Comparison of ENCODE assay signal across 8 mouse cellular contexts in the genomic region with DNA sequence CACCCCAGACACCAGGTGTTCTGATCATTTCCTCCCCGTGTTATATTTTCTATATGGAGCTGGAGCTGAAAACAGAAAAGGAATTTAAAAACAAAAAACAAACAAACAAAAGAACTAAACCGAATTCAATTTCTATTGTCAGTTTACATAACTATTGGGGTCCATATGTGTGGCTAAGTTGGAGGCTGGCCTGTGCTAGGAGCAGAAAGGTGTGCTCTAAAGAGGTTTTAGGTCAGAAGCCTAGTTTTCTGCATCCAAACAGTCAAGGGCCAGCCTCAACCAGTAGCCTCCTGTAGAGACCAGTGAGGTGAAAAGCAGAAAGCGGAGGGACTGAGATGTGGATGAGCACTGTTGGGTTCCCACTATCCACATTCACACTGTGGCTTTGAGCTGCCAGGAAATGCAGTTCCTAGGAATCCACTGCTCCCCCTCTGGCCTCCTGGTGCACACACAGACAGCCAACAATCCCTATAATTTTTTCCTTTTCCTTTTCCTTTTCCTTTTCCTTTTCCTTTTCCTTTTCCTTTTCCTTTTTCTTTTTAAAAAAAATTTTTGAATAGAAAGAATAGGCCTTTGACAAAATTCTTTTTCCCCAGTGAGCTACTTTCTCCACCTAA. TPM values are rescaled to one million over a fixed set of nuclear protein-coding genes. Genes with fewer than 3 reads are reported as not detected.
A peak's percentile ranks its signal among the peaks of the same experiment; 100 is the strongest.
DNase-seq lines count a peak whose midpoint lies in the region; ATAC-seq and TF ChIP-seq lines count a peak whose summit lies in the region.

No protein-coding gene starts in this region.

- H3K4me2 ChIP-seq in forebrain, postnatal 0 days (ENCODE audit: low read depth) = peak overlapping the region; percentile 78
- H3K4me2 ChIP-seq in liver, postnatal 0 days (ENCODE audit: low read depth, low read length) = peak overlapping the region; percentile 82

- peak overlapping the region; percentile 71; the same call in 1 of the 2 replicates for H3K27ac ChIP-seq in liver, adult 2 months (replicated peaks; ENCODE audit: insufficient read depth, low read depth, low read length)
- no peak overlapping the region for H3K27ac ChIP-seq in bone marrow, adult 2 months (ENCODE audit: control insufficient read depth, insufficient read depth, low read depth, low read length, poor library complexity)
- H3K27ac ChIP-seq in forebrain, postnatal 0 days (ENCODE audit: low read depth, low read length) = 0 out of 2 replicates have a peak overlapping the region, but pooled peaks have one; percentile 50
- H3K27ac ChIP-seq in liver, postnatal 0 days (ENCODE audit: low read depth) = peak overlapping the region; percentile 68

- H3K4me1 ChIP-seq in liver, adult 2 months (ENCODE audit: control insufficient read depth, insufficient read depth, low read length) = peaks cover 3% of the 10 kb centered on the region
- H3K4me1 ChIP-seq in bone marrow, adult 2 months (ENCODE audit: control insufficient read depth, insufficient read depth, low read length) = no peaks in the 10 kb centered on the region; the same call in 1 of the 2 replicates
- H3K4me1 ChIP-seq in forebrain, postnatal 0 days (ENCODE audit: insufficient read depth) = peaks cover 4% of the 10 kb centered on the region; the same call in 1 of the 2 replicates
- 0 out of 2 replicates have a peak, but pooled peaks cover 4% of the 10 kb centered on the region for H3K4me1 ChIP-seq in liver, postnatal 0 days (ENCODE audit: insufficient read depth)

- H3K79me2 ChIP-seq in liver, adult 2 months (ENCODE audit: control insufficient read depth, insufficient read depth, low read length) = no peaks in the 10 kb centered on the region

- no peak for TF ChIP-seq EP300 in liver, postnatal 0 days (IDR thresholded peaks at IDR 0.05; ENCODE audit: low read depth)

- H3K36me3 ChIP-seq in liver, adult 2 months (ENCODE audit: control insufficient read depth, insufficient read depth, low read length) = no peaks in the 10 kb centered on the region; the same call in 1 of the 2 replicates
- no peaks in the 10 kb centered on the region for H3K36me3 ChIP-seq in forebrain, postnatal 0 days (ENCODE audit: insufficient read depth)
- no peaks in the 10 kb centered on the region for H3K36me3 ChIP-seq in liver, postnatal 0 days (replicated peaks; ENCODE audit: insufficient read depth, low read length)

- peak overlapping the region; percentile 65 for H3K4me3 ChIP-seq in liver, adult 2 months (ENCODE audit: insufficient read depth, low read depth, low read length)
- H3K4me3 ChIP-seq in bone marrow, adult 2 months (replicated peaks; ENCODE audit: control insufficient read depth, low read depth, low read length) = peak overlapping the region; percentile 36
- H3K4me3 ChIP-seq in forebrain, postnatal 0 days (ENCODE audit: low read depth, low read length) = peak overlapping the region; percentile 59
- peak overlapping the region; percentile 56 for H3K4me3 ChIP-seq in liver, postnatal 0 days (ENCODE audit: low read depth, low read length)

- peak; percentile 26 for DNase-seq in liver, adult 2 months (ENCODE audit: extremely low read depth, low read depth, low spot score)
- DNase-seq in liver = no peak
- DNase-seq in forebrain, postnatal 0 days = peak; percentile 18
- no peak for DNase-seq in liver, postnatal 0 days
- DNase-seq in thymus, postnatal 10 days (ENCODE audit: low spot score in 2 of 2) = no peak
- DNase-seq in cerebellum, postnatal 4 days (ENCODE audit: low spot score in 2 of 2) = no peak
- no peak for DNase-seq in B cell, adult 2 months

- peak; percentile 50; the same call in 1 of the 2 replicates for TF ChIP-seq CTCF in liver, adult 2 months (IDR thresholded peaks at IDR 0.05; ENCODE audit: low read depth, low read length)
- TF ChIP-seq CTCF in bone marrow, adult 2 months (IDR thresholded peaks at IDR 0.05; ENCODE audit: control insufficient read depth, insufficient read depth, low read length) = no peak
- peak; percentile 49 for TF ChIP-seq CTCF in forebrain, postnatal 0 days (IDR thresholded peaks at IDR 0.05; ENCODE audit: low read depth)
- TF ChIP-seq CTCF in liver, postnatal 0 days (IDR thresholded peaks at IDR 0.05; ENCODE audit: low read depth) = peak; percentile 27; the same call in 1 of the 2 replicates

- WGBS in liver, adult 2 months = 10% methylated on average over 3 of the region's 3 CpGs
- WGBS in bone marrow, adult 2 months = 25% methylated on average over 3 of the region's 3 CpGs
- WGBS in forebrain, postnatal 0 days = 12% methylated on average over 3 of the region's 3 CpGs
- WGBS in liver, postnatal 0 days (ENCODE audit: insufficient replicate concordance) = 27% methylated on average over 3 of the region's 3 CpGs

- no peaks in the 10 kb centered on the region for H3K9me3 ChIP-seq in forebrain, postnatal 0 days (ENCODE audit: low read length)
- no peaks in the 10 kb centered on the region for H3K9me3 ChIP-seq in liver, postnatal 0 days (ENCODE audit: low read length)

- peak; percentile 29; the same call in 1 of the 2 replicates for ATAC-seq in forebrain, postnatal 0 days
- ATAC-seq in liver, postnatal 0 days = no peak

- peak overlapping the region; percentile 61 for H3K9ac ChIP-seq in liver, adult 2 months (ENCODE audit: low read depth, low read length)
- H3K9ac ChIP-seq in forebrain, postnatal 0 days = peak overlapping the region; percentile 72
- peak overlapping the region; percentile 57 for H3K9ac ChIP-seq in liver, postnatal 0 days (replicated peaks)

- no peak for TF ChIP-seq POLR2A in liver, adult 2 months (IDR thresholded peaks at IDR 0.05; ENCODE audit: extremely low read depth, insufficient read depth, low read length)
- no peak for TF ChIP-seq POLR2A in bone marrow, adult 2 months (IDR thresholded peaks at IDR 0.05; ENCODE audit: borderline replicate concordance, control insufficient read depth, low read depth, low read length)

- no peaks in the 10 kb centered on the region for H3K27me3 ChIP-seq in liver, adult 2 months (ENCODE audit: control insufficient read depth, insufficient read depth, low read length)
- H3K27me3 ChIP-seq in forebrain, postnatal 0 days (ENCODE audit: insufficient read depth, low read length) = no peaks in the 10 kb centered on the region
- no peaks in the 10 kb centered on the region for H3K27me3 ChIP-seq in liver, postnatal 0 days (ENCODE audit: insufficient read depth, low read length)

RNA-seq across cellular contexts. Expression of a gene that starts 1.0 kb away (rescaled TPM):
- total RNA-seq in liver, adult 2 months (2014; rRNA removed) = 6.8 and 10.0 TPM in 2 replicates
- polyA plus RNA-seq in liver, adult 2 months (2012; rRNA removed) = 2.1 and 2.3 TPM in 2 replicates
- polyA plus RNA-seq in bone marrow, adult 2 months (2011; ENCODE audit: insufficient read depth, insufficient read length, low replicate concordance, missing spikeins) = 3.3 TPM in 2 replicates
- total RNA-seq in forebrain, postnatal 0 days (2014; rRNA removed) = 23.2 and 26.5 TPM in 2 replicates
- 6.8 and 10.5 TPM in 2 replicates for polyA plus RNA-seq in forebrain, postnatal 0 days (2015; fragmentation: Nextera tagmentation; extraction: Ambion mirVana)
- polyA plus RNA-seq in liver, postnatal 0 days (2015; fragmentation: Nextera tagmentation; extraction: Ambion mirVana) = 2.8 and 4.0 TPM in 2 replicates

RNA-seq across cellular contexts. Expression of a gene that starts 26.6 kb away (rescaled TPM):
- not detected in 2 replicates for total RNA-seq in liver, adult 2 months (2014; rRNA removed)
- not detected in 2 replicates for polyA plus RNA-seq in liver, adult 2 months (2012; rRNA removed)
- polyA plus RNA-seq in bone marrow, adult 2 months (2011; ENCODE audit: insufficient read depth, insufficient read length, low replicate concordance, missing spikeins) = 1.5 TPM in 1 of 2 replicates, not detected in the other
- not detected in 2 replicates for total RNA-seq in forebrain, postnatal 0 days (2014; rRNA removed)
- not detected in 2 replicates for polyA plus RNA-seq in forebrain, postnatal 0 days (2015; fragmentation: Nextera tagmentation; extraction: Ambion mirVana)
- not detected in 2 replicates for polyA plus RNA-seq in liver, postnatal 0 days (2015; fragmentation: Nextera tagmentation; extraction: Ambion mirVana)

RNA-seq across cellular contexts. Expression of a gene that starts 33.0 kb away (rescaled TPM):
- total RNA-seq in liver, adult 2 months (2014; rRNA removed) = 2.6 and 3.5 TPM in 2 replicates
- 0.13 and 0.55 TPM in 2 replicates for polyA plus RNA-seq in liver, adult 2 months (2012; rRNA removed)
- 4.1 and 6.2 TPM in 2 replicates for polyA plus RNA-seq in bone marrow, adult 2 months (2011; ENCODE audit: insufficient read depth, insufficient read length, low replicate concordance, missing spikeins)
- total RNA-seq in forebrain, postnatal 0 days (2014; rRNA removed) = 37.1 and 44.0 TPM in 2 replicates
- 14.9 and 17.5 TPM in 2 replicates for polyA plus RNA-seq in forebrain, postnatal 0 days (2015; fragmentation: Nextera tagmentation; extraction: Ambion mirVana)
- polyA plus RNA-seq in liver, postnatal 0 days (2015; fragmentation: Nextera tagmentation; extraction: Ambion mirVana) = 1.2 and 1.4 TPM in 2 replicates

Comparison
In these comparisons a context has a peak if more than half of its experiments do, and no peak if none do; other contexts are left out.
1. DNase-seq: peak in liver, adult 2 months (single experiment) and forebrain, postnatal 0 days (single experiment); none in liver (single experiment), liver, postnatal 0 days (single experiment), thymus, postnatal 10 days (0 of 2), cerebellum, postnatal 4 days (0 of 2) and B cell, adult 2 months (0 of 2).
2. Peak in every context shown above with its lines, with median percentiles within 50 percentile points of each other: H3K4me3 ChIP-seq and H3K9ac ChIP-seq.